Mouse (Mus musculus): ENCODE measurements at regions not wholly inside any gene's neighbourhood (a gene's known extent, or its start where the extent isn't known, plus 50 kb on each side); places are given as distances from the start of the nearest gene placed in this dataset.

GRCm38 (mm10) chr8:117880279-117880975 lies 78.7 kb upstream of the Mphosph6 start:
- 72% methylated on average over 13 of the region's 13 CpGs for WGBS
- H3K36me3 ChIP-seq: no peaks in the 10 kb centered on the region
- ATAC-seq (ENCODE audit: insufficient read depth, low FRiP score, low read depth): no peak
- no peaks in the 10 kb centered on the region for H3K27me3 ChIP-seq (replicated peaks)
- no peak overlapping the region for H3K4me3 ChIP-seq (replicated peaks)
- no peak overlapping the region for H3K4me2 ChIP-seq
- no peak overlapping the region for H3K9ac ChIP-seq
- no peak overlapping the region for H3K27ac ChIP-seq
- no peaks in the 10 kb centered on the region for H3K9me3 ChIP-seq
- no peaks in the 10 kb centered on the region for H3K4me1 ChIP-seq

DNA sequence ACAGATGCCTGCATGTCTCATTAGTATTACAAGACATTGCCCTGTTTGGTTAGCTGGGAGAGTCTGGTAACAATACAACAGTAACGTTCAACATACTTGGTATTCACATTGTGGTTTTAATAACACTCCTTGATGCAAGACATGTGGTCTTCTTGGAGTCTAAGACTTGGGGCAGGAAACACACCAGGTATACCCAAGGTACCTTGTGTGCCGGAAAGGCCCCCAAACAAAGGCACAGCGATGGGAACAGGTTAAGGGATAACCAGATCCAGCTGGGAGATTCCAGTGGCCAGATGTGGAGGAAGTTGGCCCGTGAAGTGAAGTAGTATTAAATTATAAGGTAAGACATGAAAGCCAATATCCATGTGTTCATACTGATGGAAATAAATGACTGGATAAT lies 71.9 kb upstream of the Mphosph6 start:
- no peak overlapping the region for H3K27ac ChIP-seq
- H3K36me3 ChIP-seq: no peaks in the 10 kb centered on the region
- H3K4me2 ChIP-seq: no peak overlapping the region
- H3K4me3 ChIP-seq (replicated peaks): no peak overlapping the region
- no peaks in the 10 kb centered on the region for H3K27me3 ChIP-seq (replicated peaks)
- WGBS: 83% methylated on average over 4 of the region's 4 CpGs
- no peak for ATAC-seq (ENCODE audit: insufficient read depth, low FRiP score, low read depth)
- H3K9ac ChIP-seq: no peak overlapping the region
- no peaks in the 10 kb centered on the region for H3K9me3 ChIP-seq
- no peaks in the 10 kb centered on the region for H3K4me1 ChIP-seq

DNA sequence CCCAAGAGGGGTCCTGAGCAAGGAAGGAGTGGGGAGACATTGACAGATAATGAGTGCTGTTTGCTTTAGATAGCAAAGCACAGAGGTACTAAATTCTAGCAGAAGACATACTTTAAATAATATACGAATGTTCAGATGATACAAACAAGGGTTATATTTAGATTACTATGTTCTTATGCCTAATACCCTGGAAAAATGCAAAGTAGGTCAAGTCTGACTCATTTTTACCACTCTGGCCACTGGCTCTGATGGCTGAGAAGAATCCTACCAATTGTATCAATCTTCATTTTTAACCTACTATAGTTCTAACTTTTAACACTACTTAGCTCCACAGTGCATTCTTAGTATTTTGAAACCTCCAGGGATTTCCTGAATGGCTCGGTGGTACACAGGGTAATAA lies 65.4 kb upstream of the Mphosph6 start:
- no peak overlapping the region for H3K9ac ChIP-seq
- H3K4me3 ChIP-seq (replicated peaks): no peak overlapping the region
- no peak overlapping the region for H3K27ac ChIP-seq
- WGBS: 65% methylated on average over 2 of the region's 2 CpGs
- H3K36me3 ChIP-seq: no peaks in the 10 kb centered on the region
- 0 out of 2 replicates have a peak, but pooled peaks cover 4% of the 10 kb centered on the region for H3K4me1 ChIP-seq
- no peaks in the 10 kb centered on the region for H3K27me3 ChIP-seq (replicated peaks)
- no peaks in the 10 kb centered on the region for H3K9me3 ChIP-seq
- no peak overlapping the region for H3K4me2 ChIP-seq
- ATAC-seq (ENCODE audit: insufficient read depth, low FRiP score, low read depth): no peak

DNA sequence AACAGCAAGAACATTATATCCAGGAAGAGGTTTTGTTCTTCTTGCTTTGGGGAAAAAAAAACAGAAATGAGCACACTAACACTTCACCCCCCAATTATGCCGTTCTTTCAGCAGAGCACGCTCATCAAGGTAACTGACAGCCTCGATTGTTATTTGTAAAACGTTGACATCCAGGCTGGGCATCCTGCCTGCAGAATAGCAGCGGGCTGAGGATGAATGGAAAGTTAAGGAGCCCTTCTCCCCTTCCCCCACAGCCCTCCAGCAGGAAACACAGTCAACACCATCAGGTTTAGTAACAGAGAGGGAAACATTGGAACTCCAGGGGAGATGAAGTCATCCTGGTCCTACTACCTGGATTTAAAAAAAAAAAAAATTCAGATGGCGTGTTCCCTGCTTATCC lies 63.3 kb upstream of the Mphosph6 start:
- Histone ChIP-seq H3K9me3 (no peaks in the 10 kb centered on the region), H3K36me3 (no peaks in the 10 kb centered on the region), H3K27me3 (replicated peaks) (no peaks in the 10 kb centered on the region), H3K9ac (no peak overlapping the region), H3K27ac (no peak overlapping the region), H3K4me3 (replicated peaks) (no peak overlapping the region), H3K4me1 (0 out of 2 replicates have a peak, but pooled peaks cover 4% of the 10 kb centered on the region), H3K4me2 (no peak overlapping the region)
- no peak for ATAC-seq (ENCODE audit: insufficient read depth, low FRiP score, low read depth)
- 24% methylated on average over 6 of the region's 6 CpGs for WGBS

DNA sequence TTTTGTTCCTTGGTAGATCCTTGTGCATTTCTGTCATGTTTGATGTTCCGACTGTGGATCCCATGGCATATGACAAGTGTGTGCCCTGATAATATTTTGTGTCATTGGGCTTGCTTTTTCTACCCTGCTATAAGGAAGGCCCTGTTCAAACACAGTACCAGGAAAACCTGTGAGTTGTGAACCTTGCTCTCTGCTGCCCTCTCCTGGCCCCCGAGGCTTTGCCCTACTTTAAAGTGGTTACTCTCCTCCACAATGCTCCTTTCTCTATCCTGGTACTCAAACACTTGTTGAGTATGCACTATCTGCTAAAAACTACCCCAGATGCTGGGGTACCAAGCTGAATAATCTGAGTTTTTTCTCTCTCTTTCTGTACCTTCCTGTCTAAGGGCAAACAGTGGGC lies 62.1 kb upstream of the Mphosph6 start:
- no peak overlapping the region for H3K4me3 ChIP-seq (replicated peaks)
- H3K27ac ChIP-seq: no peak overlapping the region
- no peaks in the 10 kb centered on the region for H3K36me3 ChIP-seq
- 0 out of 2 replicates have a peak, but pooled peaks have one; percentile 18 for ATAC-seq (ENCODE audit: insufficient read depth, low FRiP score, low read depth)
- H3K27me3 ChIP-seq (replicated peaks): no peaks in the 10 kb centered on the region
- no peaks in the 10 kb centered on the region for H3K9me3 ChIP-seq
- no peak overlapping the region for H3K4me2 ChIP-seq
- no peak overlapping the region for H3K9ac ChIP-seq
- WGBS: 37% methylated on average over 2 of the region's 2 CpGs
- 0 out of 2 replicates have a peak, but pooled peaks cover 4% of the 10 kb centered on the region for H3K4me1 ChIP-seq

DNA sequence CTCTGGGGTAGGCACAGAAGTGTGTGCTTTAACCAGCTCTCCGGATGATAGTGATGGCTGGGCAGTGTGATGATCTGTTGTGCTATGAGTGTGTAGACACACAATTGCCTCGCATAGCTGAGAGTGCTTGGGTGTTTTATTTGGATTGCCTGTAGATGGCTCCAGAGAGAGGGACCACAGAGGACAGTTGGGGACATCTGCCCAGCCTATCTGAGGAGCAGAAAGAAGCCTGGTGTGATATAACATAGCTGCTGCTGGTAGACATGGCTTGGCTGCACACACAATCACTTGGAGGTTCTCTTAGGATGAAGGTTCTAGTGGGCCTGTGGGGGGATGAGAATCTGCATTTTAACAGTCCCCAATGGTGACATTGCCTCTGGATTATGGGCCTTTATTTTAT lies 60.6 kb upstream of the Mphosph6 start:
- no peak for ATAC-seq (ENCODE audit: insufficient read depth, low FRiP score, low read depth)
- H3K4me2 ChIP-seq: no peak overlapping the region
- H3K9me3 ChIP-seq: no peaks in the 10 kb centered on the region
- H3K36me3 ChIP-seq: no peaks in the 10 kb centered on the region
- H3K4me3 ChIP-seq (replicated peaks): no peak overlapping the region
- no peak overlapping the region for H3K9ac ChIP-seq
- no peaks in the 10 kb centered on the region for H3K27me3 ChIP-seq (replicated peaks)
- WGBS: 73% methylated on average over 2 of the region's 2 CpGs
- 0 out of 2 replicates have a peak, but pooled peaks cover 4% of the 10 kb centered on the region for H3K4me1 ChIP-seq
- H3K27ac ChIP-seq: no peak overlapping the region

DNA sequence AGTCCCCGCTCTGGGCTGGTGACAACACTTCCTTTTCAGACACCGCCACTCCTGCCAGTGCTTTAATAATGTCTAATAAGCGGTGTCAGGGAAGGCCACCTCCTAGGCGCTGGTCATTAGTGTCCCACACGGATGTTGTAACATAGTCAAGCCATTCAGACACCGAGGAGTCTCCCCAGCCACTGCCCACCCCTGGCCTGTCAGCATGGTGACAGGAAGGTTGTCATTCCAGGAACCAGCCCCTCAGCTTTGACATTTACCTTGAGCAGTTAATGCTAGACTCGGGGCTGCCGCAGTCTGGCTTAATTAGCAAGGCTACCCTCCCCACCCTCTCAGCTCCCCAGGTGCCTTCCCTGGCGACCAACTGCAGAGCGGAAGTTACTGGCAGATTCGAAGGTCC lies 58.0 kb upstream of the Mphosph6 start:
- Histone ChIP-seq H3K4me1 (0 out of 2 replicates have a peak, but pooled peaks cover 4% of the 10 kb centered on the region), H3K9me3 (no peaks in the 10 kb centered on the region), H3K4me2 (no peak overlapping the region), H3K4me3 (replicated peaks) (no peak overlapping the region), H3K27ac (no peak overlapping the region), H3K27me3 (replicated peaks) (no peaks in the 10 kb centered on the region), H3K36me3 (no peaks in the 10 kb centered on the region), H3K9ac (no peak overlapping the region)
- no peak for ATAC-seq (ENCODE audit: insufficient read depth, low FRiP score, low read depth)
- 21% methylated on average over 11 of the region's 11 CpGs for WGBS

DNA sequence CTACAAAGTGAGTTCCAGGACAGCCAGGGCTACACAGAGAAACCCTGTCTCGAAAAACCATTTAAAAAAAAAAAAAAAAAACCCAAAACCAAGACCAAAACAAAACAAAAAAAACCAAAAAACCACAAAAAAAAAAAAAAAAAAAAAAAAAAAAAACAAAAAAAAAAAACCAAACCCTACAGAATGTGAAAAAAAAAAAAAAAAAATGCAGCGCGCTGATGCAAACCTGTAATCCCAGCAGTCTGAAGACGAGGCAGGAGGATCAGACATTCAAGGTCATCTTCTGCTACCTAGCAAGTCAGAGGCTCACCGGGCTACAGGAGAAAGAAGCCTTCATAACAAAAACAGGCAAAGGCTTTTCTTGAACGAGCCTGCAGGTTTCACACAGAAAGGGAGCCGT lies 57.4 kb upstream of the Mphosph6 start:
- no peaks in the 10 kb centered on the region for H3K9me3 ChIP-seq
- ATAC-seq (ENCODE audit: insufficient read depth, low FRiP score, low read depth): no peak
- WGBS: 71% methylated on average over 7 of the region's 7 CpGs
- H3K27ac ChIP-seq: no peak overlapping the region
- no peak overlapping the region for H3K4me3 ChIP-seq (replicated peaks)
- H3K4me2 ChIP-seq: no peak overlapping the region
- H3K9ac ChIP-seq: no peak overlapping the region
- 0 out of 2 replicates have a peak, but pooled peaks cover 2% of the 10 kb centered on the region for H3K4me1 ChIP-seq
- no peaks in the 10 kb centered on the region for H3K27me3 ChIP-seq (replicated peaks)
- no peaks in the 10 kb centered on the region for H3K36me3 ChIP-seq

DNA sequence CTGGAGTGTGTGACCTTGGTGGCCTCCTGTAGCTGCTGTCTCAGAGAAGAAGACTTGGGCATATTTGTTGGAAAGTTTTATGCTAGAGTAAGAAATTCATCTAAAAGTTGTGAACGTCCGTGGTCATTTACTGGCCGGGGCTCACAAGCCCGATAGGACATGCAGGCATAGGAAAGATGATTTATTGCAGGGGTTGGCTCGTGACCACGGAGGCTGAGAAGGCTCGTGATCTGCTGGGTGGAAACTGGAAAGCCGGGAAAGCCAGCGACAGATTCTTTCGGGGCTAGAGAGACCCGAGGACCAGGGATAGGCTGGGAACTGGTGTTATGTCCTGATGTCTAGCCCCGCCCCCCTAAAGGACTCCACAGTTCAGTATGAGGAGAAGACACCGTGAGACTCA lies 54.4 kb upstream of the Mphosph6 start:
- Histone ChIP-seq H3K36me3 (no peaks in the 10 kb centered on the region), H3K4me1 (no peaks in the 10 kb centered on the region)
- 66% methylated on average over 13 of the region's 13 CpGs for WGBS

DNA sequence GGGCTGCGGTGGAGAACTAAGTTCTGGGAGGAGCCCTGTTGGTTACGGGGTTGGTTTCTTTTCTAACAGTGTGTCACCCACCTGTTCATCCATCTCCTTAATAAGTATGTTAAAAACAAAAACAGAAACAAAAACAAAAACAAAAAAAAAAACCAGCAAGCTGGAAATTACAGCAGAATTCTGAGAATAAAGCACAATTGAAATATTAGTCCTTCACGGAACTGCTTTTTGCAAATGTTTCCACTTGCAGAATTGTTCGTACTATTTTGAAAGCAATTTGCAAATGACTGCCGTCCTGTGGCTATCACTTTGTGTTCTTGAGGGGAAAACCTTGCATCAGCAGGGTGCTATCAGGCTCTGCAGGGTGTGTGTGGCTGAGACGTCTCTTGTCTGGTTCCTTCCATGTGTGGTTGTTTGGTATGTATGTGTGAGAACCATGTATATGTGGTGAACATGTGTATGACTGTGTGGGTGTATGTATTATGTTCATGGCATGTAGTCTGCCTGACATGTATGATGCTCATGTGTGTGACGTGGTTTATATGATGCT lies 53.3 kb upstream of the Mphosph6 start:
- no peaks in the 10 kb centered on the region for H3K27me3 ChIP-seq (replicated peaks)
- WGBS: 88% methylated on average over 7 of the region's 7 CpGs

More for the DNA sequence above, 54.4 kb upstream of the Mphosph6 start:
- H3K27ac ChIP-seq: no peak overlapping the region
- H3K9ac ChIP-seq: no peak overlapping the region
- H3K27me3 ChIP-seq (replicated peaks): no peaks in the 10 kb centered on the region
- H3K4me3 ChIP-seq (replicated peaks): no peak overlapping the region
- no peaks in the 10 kb centered on the region for H3K9me3 ChIP-seq
- H3K4me2 ChIP-seq: no peak overlapping the region
- no peak for ATAC-seq (ENCODE audit: insufficient read depth, low FRiP score, low read depth)

DNA sequence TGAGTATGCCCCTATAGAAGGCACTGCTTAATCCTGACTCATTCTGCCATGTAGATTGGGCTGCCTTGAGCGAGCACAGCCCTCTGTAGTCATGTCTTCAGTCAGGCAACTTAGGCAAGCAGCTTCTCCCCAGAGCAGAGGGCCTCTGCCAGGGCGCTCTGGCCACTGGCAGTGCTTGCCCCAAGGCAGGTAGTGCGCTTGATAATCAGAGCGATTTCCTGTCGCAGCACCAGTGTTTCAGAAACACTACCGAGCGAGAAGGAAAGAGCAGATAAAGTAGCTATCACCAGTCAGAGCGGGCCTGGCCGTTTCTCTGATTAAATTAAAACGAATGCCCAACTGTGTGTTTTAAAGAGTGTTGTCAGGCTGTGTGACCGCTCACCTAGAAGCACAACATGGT lies 52.6 kb upstream of the Mphosph6 start:
- ATAC-seq (ENCODE audit: insufficient read depth, low FRiP score, low read depth): no peak
- WGBS: 78% methylated on average over 11 of the region's 11 CpGs
- Histone ChIP-seq H3K4me2 (no peak overlapping the region), H3K4me3 (replicated peaks) (no peak overlapping the region), H3K36me3 (no peaks in the 10 kb centered on the region), H3K27me3 (replicated peaks) (no peaks in the 10 kb centered on the region), H3K27ac (no peak overlapping the region), H3K9me3 (no peaks in the 10 kb centered on the region), H3K4me1 (no peaks in the 10 kb centered on the region), H3K9ac (no peak overlapping the region)

More for the DNA sequence above, 53.3 kb upstream of the Mphosph6 start:
- Histone ChIP-seq H3K4me1 (no peaks in the 10 kb centered on the region), H3K9me3 (no peaks in the 10 kb centered on the region), H3K4me3 (replicated peaks) (no peak overlapping the region), H3K27ac (no peak overlapping the region), H3K4me2 (no peak overlapping the region), H3K36me3 (no peaks in the 10 kb centered on the region), H3K9ac (no peak overlapping the region)
- no peak for ATAC-seq (ENCODE audit: insufficient read depth, low FRiP score, low read depth)

DNA sequence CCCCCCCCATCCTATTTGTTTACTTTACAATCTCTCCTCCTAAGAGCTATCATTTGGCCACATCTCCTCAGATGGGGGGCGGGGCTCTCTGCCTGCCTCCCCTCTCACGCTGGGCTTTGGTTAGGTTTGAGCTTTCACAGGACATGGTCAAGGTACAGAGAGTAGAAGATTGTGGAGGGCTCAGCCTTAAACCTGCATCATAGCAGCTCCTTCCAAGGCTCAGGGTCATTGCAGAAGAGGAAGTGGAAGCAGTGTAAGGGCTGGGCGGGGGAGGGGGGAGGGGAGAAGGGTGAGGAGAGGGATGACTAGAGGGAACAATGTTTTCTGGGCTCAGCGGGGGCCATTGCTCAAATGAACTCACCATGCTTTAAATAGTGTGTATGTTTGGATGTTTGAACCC lies 51.7 kb upstream of the Mphosph6 start:
- Histone ChIP-seq H3K27me3 (replicated peaks) (no peaks in the 10 kb centered on the region), H3K36me3 (no peaks in the 10 kb centered on the region), H3K4me1 (no peaks in the 10 kb centered on the region), H3K27ac (no peak overlapping the region), H3K4me2 (no peak overlapping the region), H3K9ac (no peak overlapping the region), H3K4me3 (replicated peaks) (no peak overlapping the region), H3K9me3 (no peaks in the 10 kb centered on the region)
- WGBS: 31% methylated on average over 4 of the region's 4 CpGs
- ATAC-seq (ENCODE audit: insufficient read depth, low FRiP score, low read depth): no peak
